Mouse (Mus musculus): ENCODE measurements around the gene Sec1.
A peak's percentile ranks its signal among the peaks of the same experiment; 100 is the strongest.

Gene Sec1

GRCm38 (mm10) chr7:45718331-45718730 lies 24.1 kb upstream of the Sec1 start:
- DNase-seq (ENCODE audit: low read depth in 1 of 2, low spot score in 2 of 2): no peak

- peak; percentile 94 to 99 for DNase-seq (ENCODE audit: low read depth in 1 of 2, low spot score in 2 of 2)
These were observed 23.7 kb upstream of the Sec1 start, which contains the start of gene Sphk2 for GRCm38 (mm10) chr7:45717918-45718297. Sphk2 (minus strand) TSS chr7:45718002.

GRCm38 (mm10) chr7:45716952-45717917 lies 23.0 kb upstream of the Sec1 start:
- DNase-seq (ENCODE audit: low read depth in 1 of 2, low spot score in 2 of 2): no peak

- DNase-seq (ENCODE audit: low read depth in 1 of 2, low spot score in 2 of 2): no peak
These were observed 22.3 kb upstream of the Sec1 start for GRCm38 (mm10) chr7:45716460-45716857.

GRCm38 (mm10) chr7:45715741-45716459 lies 21.7 kb upstream of the Sec1 start:
- peak; percentile 75 to 86 for DNase-seq (ENCODE audit: low read depth in 1 of 2, low spot score in 2 of 2)

GRCm38 (mm10) chr7:45715090-45715708 lies 21.0 kb upstream of the Sec1 start, which contains the start of gene Rpl18:
Rpl18 (plus strand) TSS chr7:45715457.
- DNase-seq (ENCODE audit: low read depth in 1 of 2, low spot score in 2 of 2): peak; percentile 91 to 94

GRCm38 (mm10) chr7:45714630-45715089 lies 20.5 kb upstream of the Sec1 start:
- no peak for DNase-seq (ENCODE audit: low read depth in 1 of 2, low spot score in 2 of 2)

- no peak for DNase-seq (ENCODE audit: low read depth in 1 of 2, low spot score in 2 of 2)
These were observed 19.8 kb upstream of the Sec1 start for GRCm38 (mm10) chr7:45713881-45714520.

- no peak for DNase-seq (ENCODE audit: low read depth in 1 of 2, low spot score in 2 of 2)
These were observed 19.2 kb upstream of the Sec1 start for GRCm38 (mm10) chr7:45713396-45713795.

GRCm38 (mm10) chr7:45712022-45712757 lies 18.0 kb upstream of the Sec1 start:
- DNase-seq (ENCODE audit: low read depth in 1 of 2, low spot score in 2 of 2): no peak

GRCm38 (mm10) chr7:45711316-45712021 lies 17.3 kb upstream of the Sec1 start:
- no peak for DNase-seq (ENCODE audit: low read depth in 1 of 2, low spot score in 2 of 2)

GRCm38 (mm10) chr7:45710477-45711191 lies 16.4 kb upstream of the Sec1 start:
- DNase-seq (ENCODE audit: low read depth in 1 of 2, low spot score in 2 of 2): no peak

GRCm38 (mm10) chr7:45709677-45710355 lies 15.6 kb upstream of the Sec1 start:
- no peak for DNase-seq (ENCODE audit: low read depth in 1 of 2, low spot score in 2 of 2)

GRCm38 (mm10) chr7:45709036-45709435 lies 14.8 kb upstream of the Sec1 start:
- DNase-seq (ENCODE audit: low read depth in 1 of 2, low spot score in 2 of 2): no peak

GRCm38 (mm10) chr7:45708221-45708761 lies 14.1 kb upstream of the Sec1 start:
- DNase-seq (ENCODE audit: low read depth in 1 of 2, low spot score in 2 of 2): no peak

- peak; percentile 92 to 97 for DNase-seq (ENCODE audit: low read depth in 1 of 2, low spot score in 2 of 2)
These were observed 13.3 kb upstream of the Sec1 start for GRCm38 (mm10) chr7:45707375-45707967.

- peak in 1 of 2 experiments; percentile 73 for DNase-seq (ENCODE audit: low read depth in 1 of 2, low spot score in 2 of 2)
These were observed 12.6 kb upstream of the Sec1 start for GRCm38 (mm10) chr7:45706721-45707241.

Data from monocyte, adult 2 months (primary cell).